Mouse (Mus musculus) stomach, embryonic 14.5 days (tissue): ENCODE results near the gene Kcna1. TPM values are rescaled to one million over a fixed set of nuclear protein-coding genes. Genes with fewer than 3 reads are reported as not detected.

Experiments
- polyA plus RNA-seq: library from polyadenylated mRNA; unstranded; fragments of >200 nt; fragmentation: Nextera tagmentation; extraction: Ambion mirVana; gene quantifications from 2 replicates; pipeline ENCODE4 v1.2.1, GENCODE M21; 2014

The Kcna1 gene
- polyA plus RNA-seq, 1 experiment from 2014 or later = 1.5 TPM

Other genes with a start within 250 kb of the Kcna1 start
- 12.0 and 12.2 TPM in 2 replicates for gene Kcna5, start 111.0 kb downstream of the Kcna1 start, polyA plus RNA-seq
- gene Kcna6, start 94.3 kb upstream of the Kcna1 start, polyA plus RNA-seq = 3.6 and 5.1 TPM in 2 replicates
- 180 and 200 TPM in 2 replicates for gene Ndufa9, start 202.8 kb upstream of the Kcna1 start, polyA plus RNA-seq
- gene Akap3, start 206.7 kb upstream of the Kcna1 start, polyA plus RNA-seq = not detected in 2 replicates